Mouse (Mus musculus): ENCODE results near the gene Sin3b.
"Not testable (repeated sequence)": the region's sequence is repeated elsewhere in the genome, so short reads cannot be mapped to it uniquely, and the experiment has no call there.

Sin3b gene

GRCm38 (mm10) chr8:72722769-72723650 is at the start of gene Sin3b:
Gene Sin3b (plus strand): TSS chr8:72723285.
- DNase-seq (ENCODE audit: low spot score in 2 of 2): peak; percentile 97

- DNase-seq (ENCODE audit: low spot score in 2 of 2): no peak
Observed at GRCm38 (mm10) chr8:72674184-72674583, 48.9 kb upstream of the Sin3b start.

GRCm38 (mm10) chr8:72676436-72676835 is 46.6 kb upstream of the Sin3b start:
- DNase-seq (ENCODE audit: low spot score in 2 of 2): no peak

- not testable (repeated sequence) for DNase-seq (ENCODE audit: low spot score in 2 of 2)
Observed at GRCm38 (mm10) chr8:72676844-72677243, 46.2 kb upstream of the Sin3b start.

DNA sequence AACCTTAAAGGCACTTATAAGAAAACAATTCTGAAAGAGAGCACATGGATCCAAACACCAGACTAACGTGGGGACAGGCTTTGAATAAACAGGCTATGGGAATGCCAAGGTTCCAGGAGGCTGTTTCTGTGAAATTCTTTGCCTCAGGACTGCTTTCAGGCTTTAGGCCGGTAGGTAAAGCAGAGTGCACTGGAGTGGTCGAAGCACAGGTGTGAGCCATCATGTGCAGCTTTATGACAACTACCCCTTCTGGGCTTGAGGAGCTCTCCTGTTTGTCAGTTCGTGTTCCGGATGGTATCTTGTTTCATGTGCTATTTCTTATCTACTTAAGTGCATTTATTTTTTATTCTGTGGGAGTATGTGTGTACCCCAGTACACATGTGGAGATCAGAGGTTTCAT is 45.8 kb upstream of the Sin3b start:
- DNase-seq (ENCODE audit: low spot score in 2 of 2): no peak

DNA sequence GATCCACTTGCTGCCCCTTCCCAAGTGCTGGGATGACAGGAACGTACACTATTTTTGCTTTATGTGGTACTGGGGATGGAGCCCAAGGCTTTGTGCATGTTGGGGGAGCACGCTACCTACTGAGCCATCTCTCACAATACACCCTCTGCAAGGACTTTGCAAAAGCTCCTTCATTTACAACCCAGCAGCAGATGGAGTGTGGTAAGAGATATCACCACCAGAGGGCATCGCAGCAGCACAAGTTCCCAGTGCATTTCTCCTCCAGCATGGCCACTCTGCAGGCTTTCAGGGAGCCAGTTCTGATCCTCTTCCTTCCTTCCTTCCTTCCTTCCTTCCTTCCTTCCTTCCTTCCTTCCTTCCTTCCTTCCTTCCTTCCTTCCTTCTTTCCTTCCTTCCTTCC is 43.0 kb upstream of the Sin3b start:
- peak; percentile 41 to 66 for DNase-seq (ENCODE audit: low spot score in 2 of 2)

DNA sequence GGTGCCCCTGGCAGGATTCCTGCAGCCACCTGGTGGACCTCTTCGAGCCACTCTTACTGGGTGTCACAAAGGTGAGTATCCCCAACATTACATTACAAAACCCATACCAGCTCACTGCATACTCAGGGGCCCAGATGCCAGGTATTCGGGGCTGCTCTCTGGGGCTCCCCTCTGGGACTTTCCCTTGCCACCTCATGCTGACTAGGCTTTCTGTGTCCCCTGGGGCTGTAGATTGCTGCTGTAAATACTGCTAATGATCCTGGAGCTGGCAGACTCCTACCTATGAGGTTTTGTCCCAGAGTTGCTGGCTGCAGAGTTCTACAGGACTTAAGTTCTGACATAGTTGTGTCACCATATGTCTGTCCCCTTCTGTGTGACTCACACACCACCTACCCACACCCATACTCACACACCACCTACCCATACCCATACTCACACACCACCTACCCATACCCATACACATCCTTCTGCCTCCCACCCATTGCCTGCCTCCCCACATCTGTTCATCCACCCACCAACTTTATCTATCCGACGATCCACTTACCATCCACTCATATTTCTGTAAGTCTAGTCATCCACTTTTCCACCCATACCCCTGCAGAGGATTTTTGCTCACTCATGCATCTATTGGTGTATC is 40.9 kb upstream of the Sin3b start:
- DNase-seq (ENCODE audit: low spot score in 2 of 2): no peak

- no peak for DNase-seq (ENCODE audit: low spot score in 2 of 2)
Observed at GRCm38 (mm10) chr8:72683010-72683521, 40.0 kb upstream of the Sin3b start.

GRCm38 (mm10) chr8:72683572-72684099 is 39.4 kb upstream of the Sin3b start:
- DNase-seq (ENCODE audit: low spot score in 2 of 2): not testable (repeated sequence)

DNA sequence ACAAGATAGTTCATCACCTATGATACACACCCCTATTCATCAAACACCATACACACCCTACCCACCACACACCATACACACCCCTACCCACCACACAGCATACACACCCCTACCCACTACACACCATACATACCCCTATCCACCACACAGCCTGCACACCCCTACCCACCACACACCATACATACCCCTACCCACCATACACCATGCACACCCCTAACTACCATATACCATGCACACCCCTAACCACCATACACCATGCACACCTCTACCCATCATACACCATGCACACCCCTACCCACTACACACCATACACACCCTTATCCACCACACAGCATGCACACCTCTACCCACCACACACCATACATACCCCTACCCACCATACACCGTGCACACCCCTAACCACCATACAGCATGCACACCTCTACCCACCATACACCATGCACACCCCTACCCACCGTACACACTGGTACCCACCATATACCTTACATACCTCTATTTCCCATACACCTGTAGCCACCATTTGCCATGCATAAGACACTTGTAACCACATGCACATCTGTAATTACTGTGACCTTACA is 24.6 kb upstream of the Sin3b start:
- DNase-seq (ENCODE audit: low spot score in 2 of 2): no peak

GRCm38 (mm10) chr8:72712569-72712968 is 10.5 kb upstream of the Sin3b start:
- DNase-seq (ENCODE audit: low spot score in 2 of 2): no peak

DNA sequence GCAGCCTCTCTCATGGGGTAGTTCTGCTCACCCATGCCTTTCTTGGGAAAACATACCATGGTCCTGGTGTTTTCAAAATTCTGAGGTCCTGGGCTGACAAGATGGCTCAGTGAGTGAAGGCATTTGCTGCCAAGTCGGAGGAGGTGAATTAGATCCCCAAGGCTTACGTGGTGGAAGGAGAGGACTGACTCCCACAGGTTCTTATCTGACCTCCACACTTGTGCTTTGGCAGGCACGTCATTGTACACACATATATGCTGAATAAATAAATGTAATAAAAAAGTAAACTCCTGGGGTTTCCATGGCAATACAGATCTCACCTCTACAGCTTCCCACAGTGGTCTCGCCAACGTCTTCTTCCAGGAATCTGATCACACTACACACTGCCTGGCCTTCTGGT is 6.5 kb upstream of the Sin3b start:
- DNase-seq (ENCODE audit: low spot score in 2 of 2): no peak

GRCm38 (mm10) chr8:72720541-72720940 is 2.5 kb upstream of the Sin3b start:
- DNase-seq (ENCODE audit: low spot score in 2 of 2): no peak

DNA sequence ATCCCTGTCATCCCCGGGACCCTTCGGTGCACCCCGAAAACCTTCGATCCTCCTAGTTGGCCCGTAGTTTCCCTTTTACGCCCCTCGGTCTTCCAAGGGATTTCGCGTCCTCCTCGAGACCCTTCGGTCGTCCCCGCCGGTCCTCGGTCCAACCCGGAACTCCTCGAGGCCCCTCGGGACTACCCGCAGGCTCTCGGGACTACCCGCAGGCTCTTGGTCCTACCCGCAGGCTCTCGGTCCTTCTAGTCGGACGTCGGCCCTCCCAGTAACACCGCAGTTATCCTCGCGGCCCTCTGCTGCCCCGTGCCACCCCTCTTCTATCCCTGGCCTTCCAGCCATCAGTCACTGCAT is 541 bp downstream of the Sin3b start:
- peak in 1 of 2 experiments; percentile 14 for DNase-seq (ENCODE audit: low spot score in 2 of 2)

- DNase-seq (ENCODE audit: low spot score in 2 of 2): no peak
Observed at GRCm38 (mm10) chr8:72728636-72729035, 5.6 kb downstream of the Sin3b start.

DNA sequence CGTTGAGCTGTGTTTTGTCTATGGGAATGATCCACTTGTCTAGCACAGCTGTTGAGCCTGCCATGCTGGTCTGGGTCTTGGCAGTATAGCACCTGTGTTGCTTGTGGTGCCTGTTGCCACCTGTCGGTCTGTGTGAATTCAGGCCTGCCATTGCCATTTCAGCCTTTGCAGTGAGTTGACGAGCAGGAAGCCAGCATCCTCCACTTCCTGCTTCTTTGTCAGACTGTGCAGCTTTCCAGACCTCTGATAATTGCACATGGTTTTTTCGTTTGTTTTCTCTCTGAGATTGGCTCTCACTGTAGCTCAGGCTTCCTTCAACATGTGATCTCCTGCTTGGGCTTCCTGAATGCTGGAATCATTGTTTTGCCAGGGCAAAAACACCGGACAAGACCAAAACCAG is 11.9 kb downstream of the Sin3b start:
- DNase-seq (ENCODE audit: low spot score in 2 of 2): no peak

- no peak for DNase-seq (ENCODE audit: low spot score in 2 of 2)
Observed at GRCm38 (mm10) chr8:72736868-72737267, 13.8 kb downstream of the Sin3b start.

GRCm38 (mm10) chr8:72746061-72746460 is 23.0 kb downstream of the Sin3b start:
- DNase-seq (ENCODE audit: low spot score in 2 of 2): peak in 1 of 2 experiments; percentile 23

DNA sequence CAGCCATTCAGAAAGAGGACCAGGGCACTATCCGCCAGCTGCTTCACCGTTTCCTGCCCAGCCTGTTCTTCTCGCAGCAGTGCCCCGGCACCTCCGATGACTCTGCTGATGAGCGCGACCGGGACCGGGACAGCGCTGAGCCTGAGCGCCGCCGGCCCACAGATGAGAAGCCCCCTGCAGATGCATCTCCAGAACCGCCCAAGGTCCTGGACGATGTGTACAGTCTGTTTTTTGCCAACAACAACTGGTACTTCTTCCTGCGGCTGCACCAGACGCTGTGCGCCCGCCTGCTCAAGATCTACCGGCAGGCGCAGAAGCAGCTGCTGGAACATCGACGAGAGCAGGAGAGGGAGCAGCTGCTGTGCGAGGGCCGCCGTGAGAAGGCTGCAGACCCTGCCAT is 26.8 kb downstream of the Sin3b start:
- peak in 1 of 2 experiments; percentile 0 for DNase-seq (ENCODE audit: low spot score in 2 of 2)

DNA sequence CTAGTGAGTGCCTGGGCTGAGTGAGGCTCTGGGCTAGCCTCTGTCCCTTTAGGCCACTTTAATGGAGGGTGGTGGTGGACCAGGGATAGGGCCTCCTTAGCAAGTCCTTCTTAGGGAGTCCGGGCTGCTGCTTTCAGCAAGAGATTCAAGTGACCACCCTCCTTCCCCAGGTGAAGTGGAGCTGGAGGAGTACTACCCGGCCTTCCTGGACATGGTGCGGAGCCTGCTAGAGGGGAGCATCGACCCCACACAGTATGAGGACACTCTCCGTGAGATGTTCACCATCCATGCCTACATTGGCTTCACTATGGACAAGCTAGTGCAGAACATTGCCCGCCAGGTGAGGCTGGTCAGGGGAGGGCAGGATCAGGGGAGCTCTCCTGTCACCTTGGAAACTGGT is 27.2 kb downstream of the Sin3b start:
- no peak for DNase-seq (ENCODE audit: low spot score in 2 of 2)

DNA sequence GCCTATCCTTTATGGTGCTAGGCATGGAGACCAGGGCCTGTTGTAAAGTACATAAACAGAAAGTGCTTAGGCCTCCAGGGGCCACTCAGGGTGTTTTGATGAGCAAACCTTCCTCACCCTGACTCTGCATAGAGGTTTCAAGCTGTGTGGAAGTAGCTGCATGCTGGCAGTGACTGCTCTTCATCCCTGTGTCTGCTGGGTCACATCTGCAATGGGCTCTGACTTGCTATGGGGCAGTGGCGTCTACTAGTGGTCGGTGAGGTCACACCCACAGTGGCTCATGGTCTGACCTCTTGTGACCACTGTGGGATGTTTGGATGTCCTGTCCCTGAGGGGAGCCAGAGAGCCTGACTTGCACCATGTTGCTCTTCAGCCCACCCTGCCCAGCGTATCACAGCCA is 28.0 kb downstream of the Sin3b start:
- no peak for DNase-seq (ENCODE audit: low spot score in 2 of 2)

DNA sequence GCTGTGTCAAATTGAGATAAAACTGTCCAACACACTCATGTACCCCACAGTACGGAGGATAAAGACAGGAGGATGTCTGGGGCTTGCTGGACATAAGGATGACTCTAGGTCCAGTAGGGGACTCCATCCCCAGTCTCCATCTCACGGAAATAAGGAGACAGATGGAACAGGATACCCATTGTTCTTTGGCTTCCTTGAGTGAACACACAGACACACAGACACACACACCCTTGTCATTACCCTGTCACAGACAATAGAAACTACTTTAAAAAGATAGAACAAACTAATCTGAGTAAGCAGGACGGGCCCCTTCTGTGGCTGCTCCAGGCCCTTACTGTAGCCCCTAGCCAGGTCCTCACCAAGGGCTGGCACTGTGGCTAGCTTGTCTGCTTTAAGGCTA is 29.2 kb downstream of the Sin3b start:
- DNase-seq (ENCODE audit: low spot score in 2 of 2): no peak
